Mouse (Mus musculus) frontal cortex, postnatal 10 days (tissue): ENCODE data around the gene Bag1.

ENCODE experiments used
- DNase-seq, 2 experiments: peaks; one replicate each; pipeline ENCODE4 v3.0.0; 2022; ENCODE audit warnings: low spot score in 2 of 2, mixed read lengths in 1 of 2

Gene Bag1

GRCm38 (mm10) chr4:40948160-40948708, at the start of gene Bag1, which contains the start of gene Chmp5:
Gene Bag1, minus strand, starts transcription at chr4:40948294.
Gene Chmp5, plus strand, starts transcription at chr4:40948407.
- peak; percentile 96 to 98 for DNase-seq

GRCm38 (mm10) chr4:40996302-40996701, 48.2 kb upstream of the Bag1 start:
- no peak for DNase-seq

DNA sequence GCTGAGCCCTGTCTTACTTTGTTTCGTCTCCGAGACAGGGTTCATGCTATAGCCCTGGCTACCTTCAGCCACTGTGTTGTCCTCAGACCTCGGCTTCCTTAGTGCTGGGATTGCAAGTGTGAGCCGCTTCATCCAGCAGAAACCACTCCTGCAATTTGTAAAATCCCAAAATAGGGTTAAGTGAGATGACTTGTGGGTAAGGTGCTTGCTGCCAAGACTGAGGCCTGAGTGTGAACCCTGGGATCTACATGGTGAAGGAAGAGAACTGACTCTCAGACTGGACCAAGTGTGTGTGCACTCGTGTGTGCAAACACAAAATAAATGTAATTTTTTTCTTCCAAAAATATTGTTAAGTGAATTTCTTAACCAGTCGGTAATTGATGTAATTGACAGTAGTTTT, 41.5 kb upstream of the Bag1 start:
- DNase-seq, result no peak

GRCm38 (mm10) chr4:40983686-40984085, 35.6 kb upstream of the Bag1 start:
- DNase-seq, result no peak

- DNase-seq, result no peak
Measured at GRCm38 (mm10) chr4:40982486-40982885, 34.4 kb upstream of the Bag1 start.

DNA sequence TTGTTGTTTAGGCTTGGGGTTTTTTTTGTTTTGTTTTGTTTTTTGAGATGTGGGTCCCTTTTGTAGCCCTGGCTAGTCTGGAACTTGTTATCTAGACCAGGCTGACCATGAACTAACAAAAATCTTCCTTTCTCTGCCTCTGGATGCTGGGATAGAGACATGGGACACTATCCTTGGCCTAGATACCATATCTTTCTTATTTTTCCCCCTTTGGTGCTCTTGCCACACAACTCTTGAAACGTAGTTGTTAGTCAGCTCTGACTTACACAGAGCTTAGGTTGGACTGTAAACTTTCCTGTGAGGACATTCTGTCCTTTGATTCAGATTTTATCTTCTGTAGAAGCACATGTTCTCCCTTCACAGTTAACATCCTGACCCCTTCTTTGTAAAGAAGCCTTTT, 31.3 kb upstream of the Bag1 start:
- DNase-seq, result no peak

DNA sequence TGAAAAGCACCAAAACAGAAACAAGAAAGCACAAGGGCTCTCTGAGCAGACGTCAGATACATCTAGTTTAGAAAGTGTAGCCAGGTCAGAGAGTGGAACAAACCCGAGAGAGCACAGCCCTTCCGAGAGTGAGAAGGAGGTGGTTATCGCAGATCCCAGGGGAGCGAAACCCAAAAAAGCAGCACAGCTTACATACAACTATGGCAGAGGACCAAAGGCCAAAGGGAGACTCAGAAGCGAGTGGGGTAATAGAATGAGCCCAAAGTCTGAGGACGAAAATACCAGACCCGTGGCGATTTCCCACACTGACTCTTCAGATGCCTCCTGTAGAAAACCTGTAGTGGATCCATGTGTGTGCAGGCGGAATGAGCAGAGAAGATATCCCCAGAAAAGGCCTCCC, 28.6 kb upstream of the Bag1 start:
- DNase-seq, result no peak

DNA sequence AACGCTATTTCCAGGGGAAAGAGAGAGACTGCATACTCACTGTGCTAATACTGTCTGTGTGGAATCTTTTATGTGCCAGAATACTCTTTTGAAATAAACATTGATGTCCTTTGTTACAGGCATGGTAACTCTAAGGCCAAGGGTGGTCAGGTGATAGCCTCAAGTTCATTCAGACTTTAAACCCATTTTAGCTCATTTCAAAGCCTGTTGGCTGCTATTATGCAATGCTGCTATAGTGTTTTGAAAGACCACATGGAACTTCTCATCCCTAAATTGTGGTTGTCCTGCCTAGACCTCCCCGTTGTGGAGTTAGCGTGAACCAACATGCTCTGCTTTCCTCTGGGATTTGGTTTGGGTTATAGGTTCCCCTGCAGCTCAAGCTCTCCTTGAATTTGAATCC, 27.6 kb upstream of the Bag1 start:
- no peak for DNase-seq

GRCm38 (mm10) chr4:40974011-40974410, 25.9 kb upstream of the Bag1 start:
- DNase-seq, result no peak

GRCm38 (mm10) chr4:40971744-40972143, 23.6 kb upstream of the Bag1 start:
- peak in 1 of 2 experiments; percentile 24 for DNase-seq

DNA sequence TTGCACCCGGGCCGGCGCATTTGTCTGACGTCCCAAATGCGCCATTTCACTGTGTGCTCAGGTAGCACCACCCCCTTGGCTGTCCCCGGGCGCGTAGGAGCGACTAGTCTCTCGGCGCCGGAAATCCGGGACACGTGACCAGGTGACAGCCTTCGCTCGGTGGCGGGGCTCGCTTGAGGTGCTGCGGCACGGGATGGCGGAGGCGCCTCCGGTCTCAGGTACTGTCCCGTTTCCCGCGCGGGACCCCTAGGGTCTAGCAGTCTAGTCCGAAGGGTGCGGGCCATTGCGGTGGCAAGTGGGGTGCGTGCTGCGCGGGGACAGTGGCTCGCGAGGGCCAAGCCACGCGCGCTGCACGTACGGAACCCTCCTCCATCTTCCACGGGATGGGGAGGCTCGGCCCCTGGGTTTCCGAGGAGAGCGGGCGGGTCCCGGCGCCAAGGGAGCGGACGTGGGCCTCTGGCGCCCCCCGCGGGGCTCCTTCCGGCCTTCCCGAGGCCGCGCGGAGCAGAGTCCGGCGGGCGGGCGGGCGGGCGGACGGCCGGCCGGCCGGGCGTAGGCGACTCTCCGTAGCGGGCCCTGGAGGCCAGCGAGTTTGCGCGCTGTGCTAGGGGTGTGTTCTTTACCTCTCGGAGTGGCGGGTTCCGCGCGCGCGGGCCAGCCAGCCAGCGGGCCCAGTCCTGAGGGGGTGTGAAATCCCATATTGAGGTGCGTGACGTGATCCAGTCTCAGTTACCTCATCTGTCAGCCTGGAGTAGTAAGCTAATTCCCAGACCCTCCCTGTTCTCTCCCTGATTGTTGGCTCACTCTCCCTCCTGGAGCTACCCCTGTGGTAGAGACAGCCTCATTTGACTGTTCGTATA, 23.0 kb upstream of the Bag1 start, which contains the start of gene Nfx1:
Gene Nfx1 (plus strand): TSS at position 65 of the 860 bp plus-strand sequence.
- DNase-seq, result peak; percentile 93 to 95

DNA sequence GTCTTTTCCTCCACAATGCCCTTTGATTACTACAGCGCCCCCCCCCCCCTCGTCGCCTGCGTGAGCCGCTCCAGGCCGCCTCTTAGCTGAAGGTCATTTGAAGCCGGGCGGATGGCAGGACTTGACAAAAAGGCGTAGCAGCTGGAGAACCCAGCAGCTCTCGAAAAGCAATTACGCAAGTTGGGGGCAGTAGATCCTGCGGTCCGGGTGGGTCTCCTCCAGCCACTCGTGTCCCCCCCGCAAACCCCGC, 22.4 kb upstream of the Bag1 start:
- no peak for DNase-seq

GRCm38 (mm10) chr4:40969781-40970591, 21.9 kb upstream of the Bag1 start:
- no peak for DNase-seq

DNA sequence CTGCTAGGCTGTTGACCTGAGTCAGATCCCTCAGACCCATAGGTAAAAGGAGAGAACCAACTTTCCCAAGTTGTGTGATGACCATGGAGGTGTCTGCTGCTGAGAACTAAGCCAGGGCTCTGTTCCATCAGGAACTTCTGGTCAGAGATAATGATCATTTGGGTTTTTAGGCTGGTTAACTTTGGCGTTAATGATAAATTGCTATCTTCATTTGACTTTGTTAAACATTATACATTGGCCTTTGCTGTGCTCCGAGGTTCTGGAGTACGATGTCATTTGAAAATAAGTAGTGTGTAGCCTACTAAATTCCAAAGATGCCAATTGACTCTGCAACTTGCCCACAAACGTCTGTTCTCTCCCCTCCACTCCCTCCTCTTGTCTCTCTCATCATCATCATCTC, 21.1 kb upstream of the Bag1 start:
- no peak for DNase-seq

DNA sequence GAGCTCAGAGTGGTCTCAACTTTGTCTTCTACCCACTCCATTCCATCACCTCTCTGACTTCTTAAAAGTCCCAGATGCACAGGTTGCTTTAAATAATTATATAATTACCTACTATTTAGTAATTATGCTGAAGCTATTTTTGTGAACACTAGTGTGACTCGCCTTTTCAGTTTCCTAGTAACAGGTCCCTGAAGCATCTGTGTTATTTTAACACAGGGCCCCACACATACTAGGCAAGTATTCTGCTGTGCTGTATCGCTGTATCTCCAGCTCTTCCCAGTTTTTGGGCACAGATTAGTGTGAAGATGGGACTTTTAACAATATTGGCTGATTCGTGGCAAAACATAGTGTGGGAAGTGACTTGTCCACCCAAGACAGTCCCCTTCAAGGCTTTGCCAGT, 15.4 kb upstream of the Bag1 start:
- no peak for DNase-seq

DNA sequence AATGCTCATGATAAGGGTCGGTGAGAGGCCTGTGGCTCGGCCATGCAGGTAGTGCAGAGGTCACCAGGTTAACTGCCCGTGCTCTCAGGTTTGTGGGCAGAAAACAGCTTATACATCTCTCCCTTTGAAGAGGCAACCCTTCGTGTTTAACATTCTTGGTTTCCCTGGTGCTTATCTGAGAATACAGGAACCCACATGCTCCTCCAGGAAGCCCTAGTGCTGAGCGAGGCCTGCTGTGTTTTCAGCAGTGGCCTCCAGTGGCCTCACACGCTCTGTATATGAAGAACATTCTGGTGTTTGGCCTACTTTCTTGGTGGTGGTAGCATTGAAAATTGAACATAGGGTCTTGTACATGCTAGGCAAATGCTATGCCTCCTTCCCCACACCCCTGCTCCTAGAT, 7.8 kb upstream of the Bag1 start:
- DNase-seq, result no peak

DNA sequence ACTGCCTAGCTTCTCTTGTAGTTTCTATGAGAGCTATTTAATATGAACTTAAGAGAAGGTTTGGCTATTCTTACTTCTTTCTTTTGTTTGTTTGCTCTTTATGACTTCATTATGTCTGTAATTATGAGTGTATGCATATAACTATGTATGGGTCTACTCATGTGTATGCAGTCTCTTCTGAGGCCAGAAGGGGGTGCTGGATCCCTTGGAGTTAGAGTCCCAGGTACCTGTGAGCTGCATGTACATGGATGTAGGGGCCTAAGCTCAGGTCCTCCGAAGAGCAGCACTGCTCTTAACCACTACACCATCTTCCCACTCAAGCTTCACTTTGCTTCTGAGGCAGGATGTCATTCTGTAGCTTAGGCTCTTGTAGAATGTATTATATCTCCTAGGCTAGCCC, 5.4 kb upstream of the Bag1 start:
- DNase-seq, result no peak

GRCm38 (mm10) chr4:40947565-40948159, 432 bp downstream of the Bag1 start:
- peak in 1 of 2 experiments; percentile 45 for DNase-seq

- DNase-seq, result no peak
Measured at GRCm38 (mm10) chr4:40946516-40947121, 1.5 kb downstream of the Bag1 start.

DNA sequence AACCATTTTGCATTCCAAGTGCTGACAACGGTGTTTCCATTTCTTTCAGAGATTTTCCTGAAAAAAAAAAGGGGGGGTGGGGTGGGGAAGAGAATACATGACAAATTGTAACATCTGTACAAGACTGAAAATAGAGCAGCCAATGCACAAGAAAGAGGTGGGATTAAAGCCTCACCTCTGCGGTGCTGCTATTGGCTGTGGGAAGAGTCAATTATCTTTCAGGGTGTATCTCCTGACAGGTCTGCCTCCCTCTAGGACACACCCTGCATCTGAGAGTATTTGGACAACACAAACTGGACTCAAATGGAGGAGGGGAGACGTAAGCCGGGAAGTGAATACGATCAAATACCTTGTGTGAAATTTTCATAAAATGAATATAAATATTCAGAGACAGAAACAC, 4.4 kb downstream of the Bag1 start:
- no peak for DNase-seq

GRCm38 (mm10) chr4:40938793-40939192, 9.3 kb downstream of the Bag1 start:
- no peak for DNase-seq
